Mouse (Mus musculus): ENCODE measurements at regions not wholly inside any gene's neighbourhood (a gene's known extent, or its start where the extent isn't known, plus 50 kb on each side); places are given as distances from the start of the nearest gene placed in this dataset.

DNA sequence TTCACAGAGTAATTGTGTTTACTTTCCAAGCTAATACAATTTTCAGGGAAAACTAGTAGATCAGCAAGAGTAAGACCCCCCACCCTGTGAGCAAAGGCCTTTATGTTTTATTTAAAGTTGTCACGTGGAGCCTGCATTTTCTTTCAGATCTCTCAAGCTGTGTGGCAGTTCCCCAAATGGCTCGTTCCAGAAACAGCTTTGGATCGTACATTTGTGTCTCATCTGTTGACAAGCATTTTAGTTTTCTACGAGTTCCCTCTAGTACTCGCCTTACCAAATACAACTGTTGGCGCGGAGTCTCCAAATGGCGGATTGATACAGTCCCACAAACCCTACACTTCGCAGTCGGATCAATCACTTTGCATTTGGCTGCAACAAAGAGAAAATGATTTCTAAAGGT lies 203.6 kb downstream of the Rnf144a start:
- TF ChIP-seq CTCF (IDR thresholded peaks at IDR 0.05) = no peak
- no peak for TF ChIP-seq POLR2A (IDR thresholded peaks at IDR 0.05; ENCODE audit: insufficient read depth, low read depth, low read length)
